Mouse (Mus musculus): ENCODE results near the gene Wdr45b. TPM values are rescaled to one million over a fixed set of nuclear protein-coding genes. Genes with fewer than 3 reads are reported as not detected.
"Not testable (repeated sequence)": the region's sequence is repeated elsewhere in the genome, so short reads cannot be mapped to it uniquely, and the experiment has no call there.

Wdr45b gene
- total RNA-seq (2022), result 10 to 100 TPM; 53.6 to 63.4 (median 58.4) TPM

DNA sequence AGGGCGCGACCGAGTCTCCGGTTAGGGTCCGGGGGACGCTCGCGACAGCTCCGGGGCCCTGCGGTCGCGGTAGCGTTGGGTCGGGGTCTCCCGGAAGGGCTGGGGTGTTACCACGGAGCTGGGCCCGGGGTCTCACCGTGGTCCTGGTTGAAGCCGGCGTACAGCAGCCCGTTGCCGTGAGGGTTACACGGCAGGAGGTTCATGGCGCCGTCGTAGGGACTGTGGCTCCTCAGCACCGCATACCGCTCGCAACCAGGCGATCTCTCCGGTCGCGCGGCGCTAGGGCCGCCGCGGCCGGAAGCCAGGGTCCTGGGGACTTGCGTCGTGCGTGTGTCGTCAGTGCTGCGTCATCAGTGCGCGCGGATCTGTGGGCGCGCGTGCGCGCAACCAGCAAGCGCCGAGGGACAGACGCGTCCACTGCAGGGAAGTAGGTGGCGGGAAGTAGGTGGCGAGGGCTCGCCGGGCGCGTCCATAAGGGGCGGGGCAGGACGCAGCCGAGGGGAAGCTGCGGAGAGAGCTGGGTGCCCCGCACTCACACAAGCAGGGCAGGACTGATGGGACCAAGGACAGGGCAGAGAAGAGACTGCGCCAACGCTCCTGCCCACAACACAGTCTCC lies at the start of gene Wdr45b:
Gene Wdr45b (minus strand): TSS at position 355 of the 617 bp plus-strand sequence.
- peak; percentile 97 for DNase-seq

DNA sequence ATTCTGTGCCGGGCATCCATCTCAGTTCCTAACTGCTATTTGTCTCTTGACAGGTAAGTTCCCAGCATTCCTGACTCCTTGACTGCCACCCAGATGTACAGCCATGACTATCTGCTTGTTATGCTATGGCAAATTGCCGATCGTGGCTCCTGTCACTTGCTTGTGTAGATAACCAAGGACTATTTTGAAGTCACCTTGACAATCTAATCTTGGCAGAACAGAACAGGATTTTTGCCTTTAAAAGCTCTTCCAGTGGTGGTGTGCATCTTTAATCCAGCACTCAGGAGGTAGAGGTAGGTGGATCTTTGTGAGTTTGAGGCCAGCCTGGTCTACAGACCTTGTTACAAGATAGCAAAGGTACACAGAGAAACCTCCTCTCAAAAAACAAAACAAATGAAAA lies 38.2 kb upstream of the Wdr45b start:
- no peak for DNase-seq

DNA sequence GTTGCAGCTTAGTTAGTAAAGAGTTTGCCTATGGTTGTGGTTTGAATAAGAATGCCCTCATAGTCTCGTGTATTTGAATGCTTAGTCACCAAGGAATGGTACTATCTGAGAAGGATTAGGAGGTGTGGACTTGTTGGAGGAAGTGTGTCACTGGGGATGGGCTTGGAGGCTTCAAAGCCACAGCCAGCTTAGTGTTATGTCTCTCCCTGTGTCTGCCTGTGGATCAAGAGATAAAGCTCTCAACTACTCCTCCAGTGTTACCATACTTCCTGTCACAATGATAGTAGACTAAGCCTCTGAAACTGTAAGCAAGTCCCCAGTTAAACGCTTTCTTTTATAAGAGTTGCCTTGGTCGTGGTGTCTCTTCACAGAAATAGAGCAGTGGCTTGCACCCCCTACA lies 36.5 kb upstream of the Wdr45b start:
- no peak for DNase-seq

DNA sequence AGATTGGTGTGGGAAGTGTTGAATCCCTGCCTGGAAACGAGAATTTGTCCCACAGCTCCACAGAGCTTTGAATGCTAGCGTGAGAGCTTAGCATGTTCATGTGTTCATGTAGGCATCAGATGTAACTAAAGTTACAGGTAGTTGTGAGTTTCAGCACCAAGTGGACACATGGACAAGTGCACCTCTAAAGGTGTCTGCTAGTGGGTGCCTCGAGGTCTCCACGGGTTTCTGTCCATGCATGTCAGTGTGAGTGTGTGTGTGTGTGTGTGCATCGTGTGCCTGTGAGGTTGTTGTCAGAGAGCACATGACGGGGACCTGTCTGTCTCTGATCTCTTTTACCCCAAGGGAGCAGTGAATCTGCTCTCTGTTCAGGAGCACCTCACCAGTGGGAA lies 34.3 kb upstream of the Wdr45b start:
- no peak for DNase-seq

DNA sequence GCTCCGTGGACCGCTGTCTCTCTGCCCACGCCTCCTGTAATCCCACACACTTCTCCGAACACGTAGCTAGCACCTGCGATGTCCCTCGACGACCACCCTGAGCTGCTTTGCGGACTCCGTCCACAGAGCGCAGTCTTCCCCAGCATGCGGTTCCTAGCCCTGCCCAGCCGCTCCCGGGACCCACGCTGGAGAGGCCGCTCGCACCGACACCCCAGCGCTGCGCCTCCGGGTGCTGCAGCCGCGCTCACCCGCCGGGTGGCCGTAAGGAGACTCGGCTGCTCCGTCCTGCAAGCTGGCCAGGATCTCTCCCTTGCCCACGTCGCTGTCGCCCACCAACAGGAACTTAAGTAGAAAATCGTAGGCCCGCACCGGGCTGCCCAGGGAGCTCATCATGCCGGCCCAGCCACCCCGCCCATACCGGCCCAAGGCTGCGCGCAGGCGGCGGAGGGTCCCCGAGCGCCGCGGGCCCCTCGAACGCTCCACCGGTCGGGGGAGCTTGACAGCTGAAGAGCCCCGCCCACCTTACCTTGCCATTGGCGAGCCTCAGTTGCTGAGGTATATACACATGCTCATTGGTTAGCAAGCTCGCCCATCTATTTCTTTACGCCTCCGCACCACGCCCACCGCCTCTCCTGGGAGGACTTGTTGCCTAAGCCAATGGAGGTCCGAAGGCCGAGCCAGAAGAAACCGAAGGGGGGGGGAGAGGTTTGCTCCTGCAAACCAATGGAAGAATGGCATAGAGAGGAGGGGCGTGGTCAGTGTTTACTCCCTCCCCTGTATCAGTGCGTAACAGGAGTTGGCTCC lies 33.7 kb upstream of the Wdr45b start, which contains the start of gene Rab40b:
Gene Rab40b (minus strand): TSS at position 502 of the 804 bp plus-strand sequence.
- peak; percentile 94 for DNase-seq

DNA sequence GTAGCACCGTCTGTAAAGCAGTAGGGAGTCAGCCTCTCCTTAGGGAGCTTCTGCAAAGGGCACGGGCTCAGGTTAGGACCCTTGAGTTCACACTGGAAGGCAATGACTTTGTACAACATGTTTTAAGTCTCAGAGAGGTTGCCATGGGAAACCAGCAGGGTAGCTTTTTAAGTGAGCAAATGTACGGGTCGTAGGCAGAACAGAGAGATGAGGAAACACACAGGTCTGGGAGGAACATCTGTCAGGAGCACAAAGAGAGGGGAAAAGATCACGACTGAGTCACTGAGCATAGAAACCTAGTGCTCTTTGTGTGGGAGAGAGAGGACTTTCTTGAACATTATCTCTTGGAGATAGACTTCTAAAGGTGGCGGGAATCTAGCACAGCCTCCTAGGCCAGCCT lies 26.0 kb upstream of the Wdr45b start:
- DNase-seq, result no peak

DNA sequence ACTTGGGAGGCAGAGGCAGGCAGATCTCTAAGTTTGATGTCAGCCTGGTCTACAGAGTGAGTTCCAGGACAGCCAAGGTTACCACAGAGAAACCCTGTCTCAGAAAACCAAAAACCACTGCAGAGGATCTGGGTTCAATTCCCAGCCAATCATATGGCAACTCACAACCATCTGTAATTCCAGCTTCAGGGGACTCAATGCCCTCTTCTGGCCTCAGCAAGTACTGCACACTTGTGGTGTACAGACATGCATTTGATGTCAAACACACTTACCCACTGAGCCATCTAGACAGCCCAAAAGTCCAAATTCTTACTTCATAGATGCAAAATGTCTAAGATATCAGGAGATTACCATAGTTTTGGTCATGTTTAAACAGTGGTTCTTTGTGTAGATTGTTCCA lies 24.4 kb upstream of the Wdr45b start:
- no peak for DNase-seq

DNA sequence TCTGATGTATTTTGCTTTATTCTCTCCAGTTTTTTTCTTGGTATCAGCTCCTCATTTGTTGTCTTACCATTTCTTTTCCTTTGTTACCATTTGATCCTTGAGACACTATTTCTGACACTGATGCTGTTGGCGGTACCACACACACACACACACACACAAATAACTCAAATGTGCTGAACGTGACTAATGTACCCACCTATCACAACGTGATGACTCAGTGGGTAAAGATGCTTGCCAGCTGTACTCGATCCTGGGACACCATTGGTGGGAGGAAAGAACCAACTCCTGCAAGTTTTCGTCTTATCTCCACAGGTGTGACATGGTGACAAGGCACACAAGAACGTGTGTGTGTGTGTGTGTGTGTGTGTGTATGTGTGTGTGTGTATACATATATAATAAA lies 19.1 kb upstream of the Wdr45b start:
- DNase-seq, result no peak

DNA sequence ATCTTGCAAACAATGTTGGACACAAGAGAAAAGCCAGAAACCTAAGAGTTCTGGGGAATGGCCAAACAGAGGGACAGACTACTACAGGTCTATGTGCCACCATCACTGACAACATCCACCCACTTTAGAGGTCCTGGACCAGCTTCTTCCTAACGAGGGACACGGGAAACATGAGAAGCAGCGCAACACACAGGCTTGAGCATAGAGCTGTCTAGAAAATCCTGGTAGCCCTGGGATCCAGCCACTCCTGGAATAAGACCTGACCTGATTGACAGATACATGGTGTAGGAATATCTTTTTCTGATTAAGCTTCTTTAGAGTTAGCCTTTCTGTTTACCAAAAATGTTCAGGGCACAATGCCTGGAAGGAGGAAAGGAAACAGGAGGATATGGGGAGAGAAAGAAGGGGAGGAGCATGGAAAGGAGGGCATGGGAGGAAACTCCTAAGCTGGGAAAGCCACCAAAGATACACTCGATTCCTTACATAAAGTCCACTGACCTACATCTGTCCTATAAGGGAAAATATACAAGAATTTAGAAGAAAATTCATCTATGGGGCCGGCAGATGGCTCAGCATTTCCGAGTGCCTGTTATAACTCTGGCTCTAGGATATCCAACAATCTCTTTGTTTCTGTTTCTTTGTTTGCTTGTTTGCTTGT lies 16.2 kb upstream of the Wdr45b start:
- DNase-seq, result no peak

DNA sequence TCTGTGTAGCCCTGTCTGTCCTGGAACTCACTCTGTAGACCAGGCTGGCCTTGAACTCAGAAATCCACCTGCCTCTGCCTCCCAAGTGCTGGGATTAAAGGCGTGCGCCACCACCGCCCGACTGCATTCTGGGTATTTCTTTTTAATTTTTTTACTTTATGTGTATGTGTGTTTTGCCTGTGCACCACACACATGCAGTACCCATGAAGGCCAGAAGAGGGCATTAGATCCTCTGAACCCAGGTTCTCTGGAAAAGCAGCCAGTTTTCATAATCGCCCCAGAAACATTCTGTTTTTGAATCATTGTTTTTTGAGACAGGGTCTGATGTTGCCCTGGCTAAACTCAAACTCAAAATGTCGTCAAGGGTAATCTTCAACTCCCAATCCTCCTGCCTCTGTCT lies 15.4 kb upstream of the Wdr45b start:
- no peak for DNase-seq

DNA sequence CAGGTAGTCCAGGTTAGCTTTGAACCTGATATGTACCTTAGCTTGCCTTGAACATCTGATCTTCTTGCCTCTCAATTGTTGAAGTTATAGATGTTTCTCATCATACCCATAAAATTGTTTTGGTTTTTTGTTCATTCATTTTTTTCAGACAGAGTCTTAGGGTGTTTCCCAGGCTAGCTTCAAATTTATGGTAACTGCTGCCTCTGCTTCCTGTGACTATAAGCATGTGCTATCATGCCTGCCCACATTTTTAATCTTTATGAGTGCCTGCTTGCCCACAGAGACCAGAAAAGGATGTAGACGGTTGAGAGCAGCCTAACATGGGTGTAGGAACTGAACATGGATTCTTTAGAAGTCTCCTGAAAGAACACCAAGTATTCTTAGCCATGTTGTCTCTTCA lies 14.5 kb upstream of the Wdr45b start:
- DNase-seq, result no peak

DNA sequence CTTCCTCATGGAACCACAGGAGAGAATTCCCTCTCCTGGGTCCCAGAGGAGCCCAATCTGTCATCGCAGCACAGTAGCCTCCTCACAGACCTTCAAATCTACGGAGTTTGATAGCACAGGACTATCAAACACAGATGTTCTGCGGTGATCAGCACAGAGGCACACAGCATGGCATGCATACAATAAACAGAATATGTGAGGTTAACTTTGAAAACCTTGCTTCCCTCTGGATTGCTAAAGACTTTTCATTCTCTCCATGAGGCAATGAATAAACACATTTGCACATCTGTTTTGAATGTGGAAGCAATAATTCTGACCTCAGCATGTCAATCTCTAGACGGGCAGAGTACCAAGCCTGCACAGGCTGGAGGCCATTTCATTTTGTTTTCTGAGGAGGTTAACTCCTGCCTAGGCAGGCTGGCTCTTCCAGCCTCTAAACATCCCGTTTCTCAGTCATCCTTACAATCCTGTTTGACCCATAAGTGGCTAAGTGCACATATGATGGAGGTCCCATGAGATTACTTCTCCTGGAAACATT lies 13.0 kb upstream of the Wdr45b start:
- no peak for DNase-seq

DNA sequence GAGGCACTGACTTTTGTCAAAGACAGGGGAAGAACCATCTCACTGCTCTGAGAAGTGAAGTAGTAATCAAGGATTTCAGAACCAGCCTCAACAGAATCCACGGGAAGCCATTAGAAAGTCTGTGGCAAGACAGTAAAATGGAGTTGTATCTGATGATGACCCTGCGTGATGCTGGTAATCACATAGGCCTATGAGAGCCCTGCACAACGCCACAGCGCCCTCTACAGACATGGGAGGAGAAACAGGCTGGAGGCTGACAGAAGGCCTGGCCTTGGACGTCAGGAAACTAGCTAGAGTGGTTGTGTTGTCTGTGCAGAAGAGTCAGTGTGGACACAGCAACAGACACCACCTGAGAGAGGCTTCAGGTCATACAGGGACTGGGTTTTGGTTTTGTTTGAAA lies 8.0 kb upstream of the Wdr45b start:
- peak; percentile 54 for DNase-seq

DNA sequence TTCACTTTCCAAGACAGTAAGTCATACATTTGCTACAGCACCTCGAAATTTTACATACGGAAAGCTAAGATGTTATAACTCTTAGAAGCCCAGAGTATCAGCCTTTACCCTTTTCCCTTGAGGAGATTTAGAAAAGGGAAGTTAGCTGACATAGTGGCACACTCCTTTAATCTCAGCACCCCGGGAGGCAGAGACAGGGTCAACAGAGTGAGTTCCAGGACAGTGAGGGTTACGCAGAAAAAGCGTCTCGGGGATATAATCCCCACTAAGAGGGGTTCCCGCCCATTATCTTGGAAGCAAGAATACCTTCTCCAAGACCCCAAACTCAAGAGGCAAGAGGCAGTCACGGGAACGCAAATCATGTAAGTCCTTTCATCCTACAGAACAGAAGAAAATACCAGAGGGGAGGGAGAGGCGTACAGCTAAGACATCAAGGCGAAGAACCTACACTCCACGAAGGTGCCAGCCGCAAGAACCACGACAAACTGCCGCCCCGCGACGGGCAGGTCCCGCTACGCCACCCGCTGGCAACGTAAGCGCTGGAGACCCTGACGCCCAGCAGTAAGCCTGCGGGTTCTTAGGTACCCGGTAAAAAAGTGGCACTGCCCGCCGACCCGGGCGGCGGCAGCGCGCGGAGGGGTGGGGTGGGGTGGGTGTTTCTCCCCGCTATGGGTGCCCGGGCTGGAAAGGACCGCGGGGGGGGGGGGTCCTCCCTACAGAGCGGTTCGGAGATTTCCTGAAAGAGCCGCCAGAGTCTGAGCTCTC lies 737 bp downstream of the Wdr45b start:
- DNase-seq, result peak; percentile 26

DNA sequence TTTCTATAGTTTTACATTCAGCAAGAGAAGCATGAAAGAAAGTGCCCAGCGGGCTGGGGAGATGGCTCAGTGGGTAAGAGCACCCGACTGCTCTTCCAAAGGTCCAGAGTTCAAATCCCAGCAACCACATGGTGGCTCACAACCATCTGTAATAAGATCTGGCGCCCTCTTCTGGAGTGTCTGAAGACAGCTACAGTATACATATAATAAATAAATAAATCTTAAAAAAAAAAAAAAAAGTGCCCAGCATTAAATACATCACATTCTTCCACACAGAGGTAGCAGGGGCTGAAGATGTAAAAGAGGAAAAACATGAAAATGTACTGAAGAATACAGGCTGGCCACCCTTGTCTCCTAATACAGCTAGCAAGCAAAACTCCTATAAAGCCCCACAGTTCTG lies 5.5 kb downstream of the Wdr45b start:
- not testable (repeated sequence) for DNase-seq

DNA sequence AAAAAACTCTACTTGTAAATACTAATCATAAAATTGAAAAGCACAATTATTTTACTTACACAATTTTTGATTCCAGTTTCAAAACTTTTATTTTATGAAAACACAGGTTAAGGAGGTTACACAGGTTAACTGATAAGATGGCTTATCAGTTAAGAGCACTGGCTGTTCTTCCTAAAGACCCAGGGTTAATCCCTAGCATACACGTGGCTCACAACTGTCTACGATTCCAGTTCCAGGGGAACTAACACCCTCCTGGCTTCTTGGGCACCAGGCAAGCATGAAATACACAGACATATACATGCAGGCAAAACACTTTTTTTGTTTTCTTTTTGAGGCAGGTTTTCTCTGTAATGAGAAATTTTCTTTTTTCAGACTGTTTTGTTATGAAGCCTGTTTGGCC lies 6.1 kb downstream of the Wdr45b start:
- no peak for DNase-seq

DNA sequence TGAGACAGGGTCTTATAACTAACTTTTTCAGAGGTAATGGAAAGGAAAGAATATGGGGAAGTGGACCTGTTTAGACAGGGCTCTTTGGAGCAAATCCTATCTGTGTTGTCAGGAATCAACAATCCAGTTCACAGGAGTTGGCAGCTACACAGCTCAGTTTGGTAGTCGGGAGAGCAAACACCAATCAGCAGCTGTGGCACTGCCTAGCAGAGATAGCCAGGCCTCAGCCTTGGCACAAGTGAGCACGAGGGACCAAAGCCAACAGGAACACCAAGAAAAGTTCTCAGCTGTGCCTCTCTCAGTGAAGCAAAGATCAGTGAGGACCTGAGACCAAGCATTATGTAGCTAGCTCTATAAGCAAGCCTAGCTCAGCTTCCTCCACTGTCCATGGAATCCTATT lies 7.2 kb downstream of the Wdr45b start:
- DNase-seq, result no peak

DNA sequence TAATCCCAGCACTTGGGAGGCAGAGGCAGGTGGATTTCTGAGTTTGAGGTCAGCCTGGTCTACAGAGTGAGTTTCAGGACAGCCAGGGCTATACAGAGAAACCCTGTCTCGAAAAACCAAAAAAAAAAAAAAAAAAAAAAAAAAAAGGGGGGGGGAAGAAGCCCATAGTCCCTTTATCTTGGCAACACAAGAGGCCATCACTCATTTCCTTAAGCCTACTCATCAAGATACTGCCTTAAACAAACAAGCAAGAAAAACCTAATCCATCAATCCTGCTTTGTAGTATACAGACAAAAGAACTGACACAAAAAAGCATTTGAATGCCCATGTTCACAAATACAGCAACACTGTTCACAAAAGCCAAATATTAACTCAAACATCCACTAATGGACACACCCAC lies 11.8 kb downstream of the Wdr45b start:
- not testable (repeated sequence) for DNase-seq

DNA sequence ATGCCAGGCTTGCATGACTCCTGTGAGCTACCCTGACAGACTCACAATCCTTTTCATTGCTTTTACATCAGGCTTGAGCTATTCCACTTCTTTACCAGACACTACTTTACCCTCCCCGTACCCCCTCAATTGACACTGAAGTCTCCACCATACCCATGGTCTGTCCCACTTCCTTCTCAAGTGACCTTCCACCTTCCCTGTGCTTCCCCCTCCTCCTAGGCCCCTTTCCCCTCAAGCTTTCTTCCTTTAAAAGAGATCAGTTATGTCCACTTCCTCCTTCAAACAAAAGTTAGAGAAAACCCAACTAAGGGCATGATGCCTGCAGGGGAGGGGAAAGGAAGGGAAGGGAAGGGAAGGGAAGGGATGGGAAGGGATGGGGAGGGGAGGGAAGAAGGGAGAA lies 14.0 kb downstream of the Wdr45b start:
- DNase-seq, result no peak

DNA sequence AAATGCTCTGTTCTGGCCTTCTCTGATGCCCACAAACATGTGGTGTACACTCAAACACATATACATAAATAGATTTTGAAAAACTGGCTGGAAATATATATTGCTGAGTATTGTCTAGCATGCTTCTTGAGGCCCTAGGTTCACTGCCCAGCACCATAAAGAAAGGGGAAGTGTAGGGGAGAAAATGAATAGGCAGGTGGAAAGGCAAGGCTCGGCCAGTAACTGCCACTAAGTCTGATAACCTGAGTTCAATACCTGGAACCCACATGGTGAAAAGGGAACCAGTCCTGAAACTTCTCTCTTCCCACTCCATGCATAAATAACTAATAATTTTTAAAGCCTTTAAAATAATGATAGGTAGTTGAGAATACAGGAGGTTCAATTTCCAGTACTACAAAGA lies 14.6 kb downstream of the Wdr45b start:
- no peak for DNase-seq

DNA sequence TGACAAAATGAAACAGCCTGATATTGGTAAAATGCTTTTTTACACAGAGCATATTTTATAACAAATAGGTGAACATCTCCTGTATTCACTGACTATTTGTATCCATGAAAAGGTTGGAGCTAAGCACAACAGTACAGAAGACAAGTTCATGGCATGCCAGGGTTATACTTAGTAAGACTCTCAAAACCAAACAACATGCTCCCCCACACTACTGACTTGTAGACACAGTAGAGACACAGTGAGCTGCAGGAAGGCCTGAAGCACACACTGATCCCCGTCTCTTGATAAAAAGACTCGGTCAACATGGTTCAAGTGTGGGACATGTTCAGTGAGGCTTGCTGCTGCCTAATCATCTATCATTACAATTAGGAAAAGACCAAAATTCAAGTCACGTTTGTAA lies 22.6 kb downstream of the Wdr45b start:
- DNase-seq, result no peak

DNA sequence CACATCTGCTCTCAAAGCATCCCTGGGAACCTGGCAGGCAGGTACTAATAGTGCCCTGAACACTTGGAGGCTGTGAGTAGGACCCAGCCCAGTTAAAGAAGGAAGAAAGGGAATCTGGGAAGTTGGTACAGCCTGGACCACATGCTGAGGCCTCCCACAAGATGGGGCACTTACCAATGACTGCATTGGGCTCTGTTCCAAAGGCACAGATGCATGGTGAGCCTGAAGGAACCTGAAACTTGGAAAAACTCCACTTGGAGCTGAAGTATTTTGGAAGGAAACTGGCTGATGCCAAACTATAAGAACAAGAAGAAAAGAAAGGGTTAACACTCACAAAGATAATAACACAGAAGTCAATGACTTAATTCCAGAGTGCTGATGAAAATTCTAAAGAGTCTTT lies 25.6 kb downstream of the Wdr45b start:
- no peak for DNase-seq

DNA sequence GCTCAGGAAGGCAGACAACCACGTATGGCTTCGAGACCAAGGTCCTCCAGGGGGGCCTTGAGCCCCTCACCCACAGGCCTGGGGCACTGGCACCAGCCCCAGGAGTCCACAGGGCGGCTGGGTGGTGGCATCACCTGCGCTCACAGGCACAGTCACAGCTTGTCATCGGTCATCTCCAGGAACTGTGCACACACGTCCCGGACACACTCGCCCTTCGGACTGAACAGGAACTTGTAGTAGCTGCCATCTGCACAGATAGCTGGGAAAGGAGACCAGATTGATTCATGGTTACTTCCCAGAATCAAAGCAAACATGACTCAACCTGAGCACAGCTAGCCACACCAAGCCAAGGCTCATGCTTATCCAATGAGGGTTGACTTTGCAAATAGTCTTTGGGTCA lies 26.0 kb downstream of the Wdr45b start:
- DNase-seq, result peak; percentile 13

Measured in adrenal gland, adult 8-10 months (tissue).